Mouse (Mus musculus) layer of hippocampus, adult 9-11 months (tissue): ENCODE measurements around the gene Nsun3.

ENCODE experiments used
- DNase-seq: peaks from one replicate; pipeline ENCODE4 v3.0.0; 2022

The Nsun3 gene

GRCm38 (mm10) chr16:62786621-62787331 lies at the start of gene Nsun3:
Gene Nsun3, minus strand, starts transcription at chr16:62786818.
- peak; percentile 97 for DNase-seq

GRCm38 (mm10) chr16:62834016-62834735 lies 47.6 kb upstream of the Nsun3 start:
- DNase-seq, result no peak

GRCm38 (mm10) chr16:62832481-62832880 lies 45.9 kb upstream of the Nsun3 start:
- no peak for DNase-seq

DNA sequence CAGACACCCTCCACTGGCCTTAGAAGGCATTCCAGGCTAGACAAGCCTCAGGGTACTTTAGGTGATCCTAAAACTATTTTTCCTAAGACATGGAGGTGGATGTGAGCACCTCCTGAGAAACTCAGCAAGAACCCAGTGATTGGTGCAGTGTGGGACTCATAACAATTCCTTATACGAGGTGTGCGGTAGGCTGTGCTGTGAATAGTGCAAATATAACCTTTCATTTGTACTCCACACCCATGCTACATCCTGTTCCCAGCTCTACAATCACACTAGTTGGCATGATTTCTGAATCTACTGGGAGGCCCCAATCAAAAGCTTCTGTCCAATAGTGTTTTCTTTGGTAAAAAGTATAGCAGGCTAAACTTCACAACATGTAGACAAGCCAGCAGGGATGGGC lies 45.4 kb upstream of the Nsun3 start:
- DNase-seq, result no peak

DNA sequence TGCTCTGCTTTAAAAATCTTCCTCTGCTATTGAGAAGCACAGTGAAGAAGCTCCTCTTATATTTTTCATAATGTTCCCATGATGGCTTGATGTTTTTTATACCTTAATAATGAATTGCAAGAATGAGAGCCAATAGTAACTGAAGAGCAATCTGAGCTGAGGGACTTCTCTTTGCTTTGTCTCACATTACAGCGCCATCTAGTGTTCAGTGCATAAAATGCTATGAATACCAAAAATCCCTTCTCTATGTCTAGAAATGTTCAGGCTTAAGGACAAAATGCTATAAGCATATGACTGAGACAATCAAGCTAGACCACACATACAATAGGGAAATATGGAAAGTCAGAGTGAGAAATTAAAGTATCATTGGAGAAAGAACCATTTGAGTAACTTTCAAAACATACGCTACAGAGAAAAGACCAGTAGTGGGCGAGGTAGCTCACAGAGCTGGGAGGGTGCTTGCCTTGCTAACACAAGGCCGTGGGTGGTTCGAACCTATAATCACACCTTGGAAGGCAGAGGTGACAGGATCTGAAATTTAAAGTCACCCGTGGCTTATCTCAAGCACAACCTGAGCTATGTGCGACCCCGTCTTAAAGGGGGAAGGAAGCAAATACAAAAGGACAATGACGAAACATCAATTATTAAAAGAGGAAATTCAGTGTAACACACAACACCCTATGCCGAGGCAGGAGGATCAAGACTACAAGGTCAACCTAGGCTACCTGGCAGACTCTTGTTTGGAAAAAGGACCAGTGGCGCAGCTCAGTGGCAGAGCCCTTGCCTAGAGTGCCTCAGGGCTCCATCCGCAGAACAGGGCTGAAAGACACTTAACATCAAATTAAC lies 39.8 kb upstream of the Nsun3 start:
- DNase-seq, result no peak

- DNase-seq, result no peak
Observed at GRCm38 (mm10) chr16:62822472-62822871, 35.9 kb upstream of the Nsun3 start.

GRCm38 (mm10) chr16:62814491-62814890 lies 27.9 kb upstream of the Nsun3 start, which contains the start of gene Stx19:
Gene Stx19, plus strand, starts transcription at chr16:62814676.
- DNase-seq, result no peak

DNA sequence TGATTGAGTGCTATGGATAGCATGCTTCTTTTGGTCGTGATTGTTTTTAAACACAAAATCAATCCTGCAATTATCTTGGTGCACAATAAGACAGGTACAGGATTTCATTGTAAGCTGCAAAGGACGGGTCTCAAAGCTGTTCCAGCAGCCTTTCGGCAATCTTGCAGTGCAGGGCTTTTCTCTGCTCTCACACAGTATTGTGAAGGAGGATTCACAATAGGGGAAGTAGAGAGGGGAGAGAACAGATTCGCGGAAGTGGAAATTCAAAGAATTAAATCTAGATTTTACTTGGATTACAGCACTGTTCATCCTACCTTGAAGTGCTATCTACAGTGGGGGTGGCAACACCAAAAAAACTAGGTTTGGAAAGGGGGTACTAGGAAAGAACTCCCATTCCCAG lies 27.2 kb upstream of the Nsun3 start:
- no peak for DNase-seq

- no peak for DNase-seq
Observed at GRCm38 (mm10) chr16:62810855-62811254, 24.2 kb upstream of the Nsun3 start.

DNA sequence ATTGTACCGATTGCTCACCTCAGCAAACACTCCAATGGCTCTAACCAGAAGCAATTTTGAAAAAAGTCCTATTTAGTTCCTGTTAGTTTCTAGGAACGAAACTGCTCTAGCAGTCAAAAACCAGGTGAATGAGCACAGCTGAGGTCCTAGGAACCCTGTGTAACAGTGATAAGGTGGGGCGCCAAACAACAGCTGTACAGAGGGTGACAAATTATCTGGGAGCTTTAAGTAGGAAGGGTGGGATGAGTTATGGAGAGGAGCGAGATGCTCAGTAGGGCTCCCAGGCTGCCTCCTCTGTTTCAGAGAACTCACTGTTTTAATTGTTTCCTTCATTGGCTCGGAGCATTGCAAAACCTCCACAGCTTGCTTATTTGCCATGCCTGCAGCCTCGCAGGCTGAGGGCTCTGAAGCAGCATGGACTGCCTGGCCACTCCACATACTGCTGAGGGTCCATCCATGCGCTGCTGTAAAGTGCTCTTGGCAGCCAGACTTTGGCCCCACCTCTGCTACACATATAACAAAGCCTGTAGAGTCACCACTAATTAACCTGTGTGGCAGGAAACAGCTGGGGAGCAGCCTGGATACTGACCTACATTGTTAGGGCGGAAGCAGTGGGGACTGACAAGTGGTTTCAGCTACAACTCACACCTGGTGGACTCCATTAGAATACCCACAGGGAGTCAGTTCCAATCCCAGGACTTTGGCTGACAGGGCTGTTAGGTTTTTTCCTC lies 20.8 kb upstream of the Nsun3 start:
- DNase-seq, result no peak

DNA sequence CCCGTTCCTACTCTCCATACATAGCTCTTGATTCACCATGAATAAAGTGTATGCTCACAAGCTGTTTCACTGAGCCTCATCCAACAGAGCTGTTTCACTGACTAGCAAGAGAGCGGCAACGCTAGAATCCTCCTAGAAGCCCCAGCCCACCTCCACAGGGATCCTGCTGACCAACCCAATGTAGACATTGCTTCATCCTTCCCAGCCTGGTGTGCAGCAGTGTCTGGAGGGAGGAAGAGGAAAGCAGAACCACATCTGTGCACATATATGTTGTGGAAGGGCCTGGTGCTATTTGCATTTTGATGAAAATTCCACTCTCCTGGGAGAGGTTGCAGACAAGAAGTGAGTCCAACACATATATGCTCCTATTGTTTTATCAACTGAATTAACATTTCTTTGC lies 18.0 kb upstream of the Nsun3 start:
- no peak for DNase-seq

DNA sequence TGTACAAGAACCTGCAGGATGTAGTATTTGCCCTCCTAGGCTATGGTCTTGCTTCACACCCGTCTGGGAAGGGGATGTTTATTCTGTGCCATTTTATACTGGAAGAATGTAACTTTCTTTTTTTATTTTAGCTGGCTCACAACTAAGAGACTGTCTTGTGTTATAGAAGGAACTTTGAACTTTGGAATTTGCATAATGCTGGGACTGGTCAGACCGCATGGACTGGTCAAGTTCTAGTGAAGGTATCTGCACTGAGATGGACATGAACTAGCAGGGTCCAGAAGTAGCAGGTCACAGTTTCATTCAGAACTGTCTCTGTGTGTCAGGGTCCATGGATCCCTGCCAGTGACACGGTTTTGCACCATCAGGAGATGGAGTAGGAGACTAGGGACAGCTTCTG lies 13.2 kb upstream of the Nsun3 start:
- DNase-seq, result no peak

GRCm38 (mm10) chr16:62799426-62799825 lies 12.8 kb upstream of the Nsun3 start:
- no peak for DNase-seq

DNA sequence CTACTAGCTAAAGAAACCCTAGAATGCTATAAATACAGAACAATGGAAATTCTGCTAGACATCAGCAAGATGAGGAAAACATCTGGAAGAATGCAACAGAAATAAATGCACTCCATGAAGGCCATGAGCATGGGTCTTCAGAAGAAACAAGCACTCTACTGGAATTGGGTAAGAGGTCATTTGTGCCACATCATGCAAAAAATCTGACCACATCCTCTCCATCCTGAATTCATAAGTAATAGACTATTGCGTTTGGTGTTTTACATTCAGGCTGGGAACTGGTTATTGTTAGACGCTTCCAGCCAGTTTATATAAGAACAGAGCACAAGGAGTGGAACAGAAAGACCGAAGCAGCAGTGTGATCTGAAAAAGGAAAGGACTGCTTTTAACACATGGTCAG lies 12.2 kb upstream of the Nsun3 start:
- no peak for DNase-seq

- no peak for DNase-seq
Observed at GRCm38 (mm10) chr16:62796608-62797007, 10.0 kb upstream of the Nsun3 start.

DNA sequence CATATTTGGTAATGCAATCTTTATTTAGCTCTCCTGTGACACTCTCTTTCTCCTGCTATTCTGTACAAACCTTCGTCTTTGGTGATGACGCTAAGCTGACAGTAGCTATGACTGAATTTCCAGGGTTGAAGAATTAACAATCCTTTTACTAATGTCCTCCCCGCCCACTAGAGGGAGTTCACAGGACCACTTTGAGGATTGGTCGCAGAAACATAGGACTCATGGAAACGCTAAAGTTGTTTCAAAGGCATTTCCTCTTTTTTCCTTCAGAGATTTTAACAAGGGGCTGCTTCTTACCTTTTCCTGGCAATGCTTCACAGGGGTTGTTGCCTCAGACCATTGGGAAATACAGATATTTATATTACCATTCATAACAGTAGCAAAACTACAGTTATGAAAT lies 4.4 kb downstream of the Nsun3 start:
- DNase-seq, result no peak

GRCm38 (mm10) chr16:62778282-62778681 lies 8.3 kb downstream of the Nsun3 start:
- DNase-seq, result no peak

DNA sequence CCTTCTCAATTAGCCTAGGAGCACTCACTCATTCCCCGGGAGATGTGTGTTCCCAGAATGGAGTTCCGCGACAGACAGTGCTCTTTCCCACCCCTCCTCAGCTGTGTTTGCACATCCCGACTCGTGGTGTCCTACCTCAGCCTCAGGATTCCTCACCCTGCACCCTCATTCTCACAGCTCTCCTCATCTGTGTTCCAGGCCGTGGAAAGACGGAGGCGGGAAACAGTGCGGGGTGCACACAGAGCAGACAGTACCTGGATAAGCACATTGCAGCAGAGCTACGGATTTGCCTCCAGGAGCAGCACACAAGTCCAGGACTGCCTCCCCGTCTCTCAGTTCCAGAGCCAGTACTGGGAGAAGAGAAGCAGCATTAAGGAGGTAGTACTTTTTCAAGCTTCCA lies 10.6 kb downstream of the Nsun3 start:
- DNase-seq, result no peak

- DNase-seq, result no peak
Observed at GRCm38 (mm10) chr16:62773462-62773861, 13.2 kb downstream of the Nsun3 start.

DNA sequence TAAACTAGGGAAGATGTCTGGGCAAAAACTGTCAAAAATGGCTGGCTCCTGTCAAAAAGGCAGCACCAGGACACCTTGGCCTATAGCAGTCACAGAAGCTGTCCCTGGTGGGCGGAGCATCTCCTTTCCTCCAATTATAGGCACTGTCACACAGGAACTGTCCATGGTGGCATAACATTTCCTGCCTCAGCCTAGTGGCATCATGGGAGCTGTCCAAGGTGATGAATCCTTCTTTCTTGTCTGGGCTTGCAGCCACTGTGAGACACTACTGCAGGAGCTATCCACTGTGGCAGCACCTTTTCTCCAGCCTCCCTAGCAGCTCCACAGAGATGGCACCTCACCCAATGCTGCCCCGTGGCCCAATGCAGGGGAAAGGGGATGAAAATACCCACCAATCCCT lies 28.3 kb downstream of the Nsun3 start:
- no peak for DNase-seq

GRCm38 (mm10) chr16:62755307-62755706 lies 31.3 kb downstream of the Nsun3 start:
- DNase-seq, result no peak

- no peak for DNase-seq
Observed at GRCm38 (mm10) chr16:62753597-62753996, 33.0 kb downstream of the Nsun3 start.

DNA sequence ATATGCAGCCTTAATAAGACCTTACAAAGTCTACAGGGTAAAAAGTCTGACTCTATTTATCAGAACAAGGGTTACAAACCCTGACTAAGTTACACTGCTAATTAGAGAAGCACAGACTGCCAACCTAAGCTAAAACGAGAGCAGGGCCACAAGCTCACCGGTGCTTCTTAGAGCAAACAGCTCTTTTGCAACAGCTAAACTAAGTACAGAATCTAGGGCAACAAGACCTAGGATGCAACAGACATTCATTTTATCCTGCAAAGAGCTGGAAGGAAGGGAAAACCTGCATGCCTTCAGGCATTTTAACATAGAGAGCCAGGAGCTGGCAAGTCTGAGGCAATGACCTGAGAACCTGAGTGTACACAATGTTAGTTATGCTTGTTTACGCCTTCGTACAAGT lies 33.5 kb downstream of the Nsun3 start:
- no peak for DNase-seq
